Mouse (Mus musculus): ENCODE data around the gene Cnst.
"Not testable (repeated sequence)": the region's sequence is repeated elsewhere in the genome, so short reads cannot be mapped to it uniquely, and the experiment has no call there.

The Cnst gene

GRCm38 (mm10) chr1:179648678-179649077 is 102.5 kb downstream of the Cnst start:
- not testable (repeated sequence) for DNase-seq

DNA sequence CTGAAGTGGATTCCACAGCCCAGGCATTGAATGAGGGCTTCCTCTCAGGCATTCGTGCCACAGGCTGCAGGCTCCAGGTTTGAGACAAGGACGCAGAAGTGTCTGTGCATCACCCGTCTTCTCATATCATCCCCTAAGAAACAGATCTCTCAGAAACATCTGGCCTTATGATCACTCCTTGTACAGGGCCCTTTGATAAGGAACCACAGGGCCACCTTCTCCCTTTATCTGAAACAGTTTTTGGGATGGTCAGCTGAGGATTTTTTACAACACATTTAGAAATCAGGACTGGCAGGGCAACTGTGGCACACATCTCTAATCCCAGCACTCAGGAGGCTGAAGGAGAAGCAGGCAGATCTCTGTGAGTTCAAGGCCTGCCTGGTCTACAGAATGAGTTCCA is 103.2 kb downstream of the Cnst start:
- no peak for DNase-seq

DNA sequence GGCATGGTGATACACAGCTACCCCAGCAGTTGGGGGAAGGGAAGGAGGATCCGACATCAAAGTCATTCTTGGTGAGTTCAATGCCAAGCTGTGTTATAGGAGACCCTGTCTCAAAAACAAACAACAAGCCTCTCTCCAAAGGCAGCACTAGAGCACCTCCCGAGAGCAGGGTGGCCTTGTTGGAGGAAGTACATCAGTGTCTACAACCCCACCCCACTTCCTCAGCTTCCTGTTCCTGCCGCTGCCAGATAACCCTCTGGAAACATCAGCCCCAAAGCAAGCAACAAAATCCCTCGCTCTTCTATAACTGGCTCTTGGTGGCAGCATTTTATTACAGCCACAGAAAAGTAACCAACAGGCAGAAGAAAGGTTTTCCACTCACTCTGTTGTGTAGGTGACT is 104.1 kb downstream of the Cnst start:
- no peak for DNase-seq

DNA sequence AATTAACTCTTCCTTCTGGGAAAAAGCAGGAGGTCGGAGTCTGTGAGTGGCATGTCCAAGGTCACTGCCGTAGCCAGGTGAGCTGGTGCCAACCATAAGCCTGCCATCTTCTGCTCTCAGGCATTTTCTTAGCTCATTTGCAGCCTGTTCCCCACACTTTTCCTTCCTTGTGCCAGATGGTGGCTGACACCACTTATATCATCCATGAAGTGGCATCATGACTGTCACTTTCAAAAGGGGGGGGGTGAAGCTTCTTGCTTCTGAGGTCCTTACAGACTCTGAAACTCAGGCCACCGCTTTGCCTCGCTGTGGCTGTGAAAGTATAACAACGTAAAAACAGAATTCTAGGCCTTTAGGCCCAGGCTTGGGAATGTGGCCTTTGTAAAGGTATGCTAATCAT is 105.1 kb downstream of the Cnst start:
- no peak for DNase-seq

GRCm38 (mm10) chr1:179663065-179663464 is 116.9 kb downstream of the Cnst start:
- DNase-seq, result no peak

- no peak for DNase-seq
Measured at GRCm38 (mm10) chr1:179664309-179664930, 118.2 kb downstream of the Cnst start.

DNA sequence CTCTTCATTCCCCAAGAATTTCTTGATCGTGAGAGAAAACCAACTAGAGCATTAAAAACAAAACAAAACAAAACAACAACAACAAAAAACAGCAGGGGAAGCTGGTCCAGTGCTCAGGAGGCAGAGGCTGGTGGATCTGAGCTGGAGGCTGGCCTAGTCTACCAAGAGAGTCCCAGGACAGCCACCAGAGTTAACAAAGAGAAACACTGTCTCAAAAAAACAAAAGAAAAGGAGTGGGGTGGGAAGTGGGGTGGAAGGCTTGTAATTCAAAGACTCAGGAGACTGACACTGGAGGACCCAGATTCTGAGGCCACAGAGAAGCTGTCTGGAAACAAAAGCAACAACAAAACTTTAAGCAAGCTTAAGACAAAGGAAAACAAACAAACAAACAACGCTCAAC is 120.8 kb downstream of the Cnst start:
- no peak for DNase-seq

DNA sequence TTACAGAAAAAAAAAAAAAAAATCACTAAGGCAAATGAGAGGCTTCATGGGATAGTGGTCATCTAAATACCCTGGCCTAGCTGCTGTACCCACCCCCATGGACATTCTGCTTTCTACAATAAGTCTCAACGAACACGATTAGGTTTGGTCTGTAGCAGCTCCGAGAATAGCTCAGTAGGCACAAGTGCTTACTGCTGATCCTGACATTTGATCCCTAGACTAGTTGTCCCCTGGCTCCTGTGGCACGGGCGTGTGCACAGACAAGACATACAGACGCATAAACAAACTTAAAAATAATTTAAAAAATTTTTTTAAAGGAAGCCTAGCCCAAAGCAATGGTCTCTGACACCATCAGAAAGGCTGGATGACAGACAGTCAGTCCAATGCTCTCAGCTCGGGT is 121.3 kb downstream of the Cnst start:
- no peak for DNase-seq

DNA sequence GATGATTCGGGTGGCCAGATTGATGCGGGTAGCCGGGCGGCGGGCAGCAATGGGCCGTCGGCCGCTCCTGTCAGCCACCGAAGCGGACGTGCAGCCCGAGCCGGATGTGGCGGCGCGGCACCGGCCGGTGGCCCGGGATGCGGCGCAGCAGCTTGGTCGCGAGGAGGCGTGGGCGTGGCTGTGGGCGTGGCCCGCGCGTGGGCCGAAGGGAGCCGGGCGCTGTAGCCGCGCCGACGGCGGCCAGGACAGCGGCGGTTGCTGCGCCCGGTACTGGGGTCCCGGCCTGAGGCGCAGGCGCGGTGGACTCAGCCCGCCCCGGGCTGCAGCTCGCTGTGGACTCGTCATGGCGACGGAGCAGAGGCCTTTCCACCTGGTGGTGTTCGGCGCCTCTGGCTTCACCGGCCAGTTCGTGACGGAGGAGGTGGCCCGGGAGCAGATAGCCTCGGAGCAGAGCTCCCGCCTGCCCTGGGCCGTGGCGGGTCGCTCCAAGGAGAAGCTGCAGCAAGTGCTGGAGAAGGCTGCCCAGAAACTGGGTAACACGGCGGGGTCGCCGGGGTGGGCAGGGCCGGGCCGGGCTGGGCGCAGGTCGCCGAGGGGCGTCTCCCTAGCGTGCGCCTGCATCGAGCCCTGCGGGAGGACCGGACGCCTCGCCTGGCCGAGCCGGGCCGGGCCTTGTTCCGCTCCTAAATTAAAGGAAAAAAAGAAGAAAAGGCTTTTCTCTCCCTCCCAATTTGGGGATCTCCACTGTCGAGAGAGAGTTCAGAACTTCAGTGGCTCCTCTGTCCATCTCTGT is 122.0 kb downstream of the Cnst start, which contains the start of gene Sccpdh:
TSS of gene Sccpdh (plus strand) at position 198 of the 793 bp plus-strand sequence.
- peak; percentile 80 to 87 for DNase-seq

DNA sequence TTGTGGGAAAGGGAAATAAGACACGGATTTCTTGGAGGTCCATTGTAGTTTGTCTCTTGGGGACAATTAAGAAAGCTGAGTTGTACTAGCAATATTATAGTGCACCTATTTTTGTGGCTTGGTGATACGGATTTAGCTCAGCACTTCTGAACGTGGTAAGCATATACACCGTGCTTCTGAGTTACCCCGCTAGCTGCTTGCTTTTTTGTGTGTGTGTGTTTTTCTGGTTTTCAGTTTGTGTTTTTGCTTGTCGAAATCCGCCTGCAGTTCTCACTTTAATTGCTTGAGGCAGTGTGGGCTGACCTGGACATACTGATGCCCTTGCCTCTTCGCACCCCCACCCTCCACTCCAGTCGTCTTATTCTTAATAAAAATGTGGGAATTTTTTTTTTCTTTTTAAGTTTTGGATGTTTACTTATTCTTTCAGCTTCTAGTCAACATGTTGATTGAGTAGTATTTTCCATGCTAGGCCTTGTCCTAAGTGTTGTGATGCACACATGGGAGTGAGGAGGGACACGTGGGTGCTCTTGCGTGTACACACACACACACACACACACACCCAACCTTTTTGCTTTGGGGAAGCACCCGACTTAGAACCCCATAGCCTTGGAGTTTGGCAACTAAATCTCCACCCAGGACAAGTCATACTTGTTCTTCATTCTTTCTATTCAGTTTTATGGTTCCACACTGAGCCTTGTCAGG is 122.8 kb downstream of the Cnst start:
- DNase-seq, result peak in 1 of 2 experiments; percentile 7

DNA sequence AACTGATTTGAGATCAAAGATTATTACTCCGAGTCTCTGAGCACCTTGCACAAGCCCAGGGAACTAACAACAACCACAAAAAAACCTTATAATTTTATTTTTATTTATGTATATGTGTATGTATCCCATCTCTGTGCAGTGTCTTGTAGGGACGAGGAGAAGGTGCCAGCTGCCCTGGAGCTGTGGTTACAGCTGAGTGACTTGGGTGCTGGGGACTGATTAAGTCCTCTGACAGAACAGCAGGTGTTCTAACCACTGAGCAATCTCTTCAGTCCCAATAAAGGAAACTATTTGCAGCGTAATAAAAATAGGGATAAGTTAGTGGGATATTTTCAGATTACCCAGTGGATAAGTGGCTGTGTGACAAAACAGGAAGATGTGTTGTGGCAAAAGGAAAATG is 128.2 kb downstream of the Cnst start:
- DNase-seq, result no peak

- no peak for DNase-seq
Measured at GRCm38 (mm10) chr1:179677031-179677430, 130.9 kb downstream of the Cnst start.

All from cerebellum, postnatal 36 days (tissue).